Mouse (Mus musculus) spleen, adult 2 months (tissue): ENCODE data around the gene Smarcd2.

Experiments used
- CTCF ChIP-seq: fragments of 200-500 bp; IDR thresholded peaks from 2 replicates; pipeline ENCODE4 v1.5.1; 2011; ENCODE audit warnings: mild to moderate bottlenecking, inconsistent platforms; ENCODE audit not compliant: insufficient read depth, insufficient read length, insufficient replicate concordance; ENCODE audit errors: extremely low read depth
- POLR2A ChIP-seq: fragments of 200-500 bp; IDR thresholded peaks from 2 replicates; pipeline ENCODE4 v1.6.1; 2011; ENCODE audit warnings: low read depth, low read length, inconsistent platforms

DNA sequence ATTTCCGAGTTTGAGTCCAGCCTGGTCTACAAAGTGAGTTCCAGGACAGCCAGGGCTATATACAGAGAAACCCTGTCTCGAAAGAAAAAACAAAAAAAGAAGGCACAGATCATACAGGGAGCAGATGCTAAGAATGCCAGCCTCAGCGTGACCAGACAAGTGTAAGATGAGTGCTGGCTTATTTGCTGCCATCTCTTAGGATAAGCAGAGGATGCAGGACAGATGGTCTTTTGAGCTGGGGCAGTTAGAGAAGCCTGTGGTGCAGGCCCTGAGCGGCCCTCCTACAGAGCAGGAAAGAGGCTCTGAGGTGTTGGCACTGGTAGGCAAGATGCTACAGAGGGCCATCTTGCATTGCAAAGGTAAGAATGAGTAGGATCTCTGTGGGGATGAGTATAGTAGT, 10.6 kb upstream of the Smarcd2 start:
- TF ChIP-seq POLR2A = no peak
- TF ChIP-seq CTCF = no peak
